Mouse (Mus musculus) spleen, adult 2 months (tissue): ENCODE results near the gene Msgn1. TPM values are rescaled to one million over a fixed set of nuclear protein-coding genes. Genes with fewer than 3 reads are reported as not detected.
A peak's percentile ranks its signal among the peaks of the same experiment; 100 is the strongest.

Source experiments
- DNase-seq, 2 experiments: peaks; one replicate each; pipeline versions ENCODE4 v3.0.0 to v3.0.0-alpha.2; 2012 to 2021; ENCODE audit warnings: low spot score in 2 of 2, low read depth in 1 of 2
- H3K27ac ChIP-seq: fragments of 200-500 bp; 2 replicates; pipeline ENCODE4 v1.5.1; 2012; ENCODE audit warnings: low read length, inconsistent platforms; ENCODE audit not compliant: insufficient read depth
- H3K27me3 ChIP-seq: fragments of 200-500 bp; 2 replicates; pipeline ENCODE4 v1.6.1; 2012; ENCODE audit warnings: mild to moderate bottlenecking, moderate library complexity, low read length, inconsistent platforms; ENCODE audit not compliant: control insufficient read depth, insufficient read depth
- H3K36me3 ChIP-seq: fragments of 200-500 bp; 2 replicates; pipeline ENCODE4 v1.6.1; 2012; ENCODE audit warnings: mild to moderate bottlenecking, low read length, inconsistent platforms; ENCODE audit not compliant: control insufficient read depth, insufficient read depth
- H3K4me1 ChIP-seq: fragments of 200-500 bp; 2 replicates; pipeline ENCODE4 v1.6.1; 2011; ENCODE audit warnings: inconsistent platforms; ENCODE audit not compliant: control insufficient read depth, insufficient read depth, insufficient read length
- H3K4me3 ChIP-seq: fragments of 200-500 bp; 2 replicates; pipeline ENCODE4 v1.5.1; 2011; ENCODE audit warnings: mild to moderate bottlenecking, inconsistent platforms; ENCODE audit not compliant: insufficient read depth, insufficient read length; ENCODE audit errors: extremely low read depth
- CTCF ChIP-seq: fragments of 200-500 bp; IDR thresholded peaks from 2 replicates; pipeline ENCODE4 v1.5.1; 2011; ENCODE audit warnings: mild to moderate bottlenecking, inconsistent platforms; ENCODE audit not compliant: insufficient read depth, insufficient read length, insufficient replicate concordance; ENCODE audit errors: extremely low read depth
- POLR2A ChIP-seq: fragments of 200-500 bp; IDR thresholded peaks from 2 replicates; pipeline ENCODE4 v1.6.1; 2011; ENCODE audit warnings: low read depth, low read length, inconsistent platforms
- WGBS: fragments of 180-500 bp; shearing (Covaris S2); methylation state at CpG from one replicate; pipeline ENCODE4 v1.1.7; 2018; 5-methylcytosine and 5-hydroxymethylcytosine counted together
- polyA plus RNA-seq: library from polyadenylated mRNA; depleted of rRNA; stranded (reverse); fragments of >200 nt; gene quantifications from 2 replicates; pipeline ENCODE4 v1.2.3, GENCODE M21; 2012

Msgn1 gene
- polyA plus RNA-seq, 1 experiment: 0.26 TPM

GRCm38 (mm10) chr12:11224722-11225121 is 15.9 kb upstream of the Msgn1 start:
- Histone ChIP-seq H3K4me1 (no peaks in the 10 kb centered on the region; the same call in 1 of the 2 replicates), H3K4me3 (no peak overlapping the region), H3K36me3 (no peaks in the 10 kb centered on the region), H3K27ac (no peak overlapping the region), H3K27me3 (no peaks in the 10 kb centered on the region)
- 66% methylated on average over 5 of the region's 5 CpGs for WGBS
- TF ChIP-seq CTCF: no peak
- no peak for TF ChIP-seq POLR2A
- DNase-seq: no peak

- no peak overlapping the region for H3K27ac ChIP-seq
- no peak for TF ChIP-seq POLR2A
- no peak for TF ChIP-seq CTCF
- H3K36me3 ChIP-seq: no peaks in the 10 kb centered on the region
- H3K4me3 ChIP-seq: no peak overlapping the region
- no peaks in the 10 kb centered on the region; the same call in 1 of the 2 replicates for H3K4me1 ChIP-seq
- no peak for DNase-seq
- H3K27me3 ChIP-seq: no peaks in the 10 kb centered on the region
- WGBS: 92% methylated on average over 10 of the region's 10 CpGs
Measured at GRCm38 (mm10) chr12:11223090-11223489, 14.3 kb upstream of the Msgn1 start.

- Histone ChIP-seq H3K27ac (no peak overlapping the region), H3K27me3 (no peaks in the 10 kb centered on the region), H3K36me3 (no peaks in the 10 kb centered on the region), H3K4me1 (no peaks in the 10 kb centered on the region; the same call in 1 of the 2 replicates), H3K4me3 (no peak overlapping the region)
- no peak for TF ChIP-seq POLR2A
- no peak for TF ChIP-seq CTCF
- no peak for DNase-seq
- WGBS: 78% methylated on average over 3 of the region's 3 CpGs
Measured at GRCm38 (mm10) chr12:11222566-11222965, 13.8 kb upstream of the Msgn1 start.

- Histone ChIP-seq H3K36me3 (no peaks in the 10 kb centered on the region), H3K27me3 (no peaks in the 10 kb centered on the region), H3K4me3 (no peak overlapping the region), H3K27ac (no peak overlapping the region), H3K4me1 (peaks cover 6% of the 10 kb centered on the region; the same call in 1 of the 2 replicates)
- TF ChIP-seq POLR2A (no peak), CTCF (no peak)
- 84% methylated on average over 20 of the region's 20 CpGs for WGBS
- DNase-seq: no peak
Measured at GRCm38 (mm10) chr12:11221524-11222330, 13.0 kb upstream of the Msgn1 start.

DNA sequence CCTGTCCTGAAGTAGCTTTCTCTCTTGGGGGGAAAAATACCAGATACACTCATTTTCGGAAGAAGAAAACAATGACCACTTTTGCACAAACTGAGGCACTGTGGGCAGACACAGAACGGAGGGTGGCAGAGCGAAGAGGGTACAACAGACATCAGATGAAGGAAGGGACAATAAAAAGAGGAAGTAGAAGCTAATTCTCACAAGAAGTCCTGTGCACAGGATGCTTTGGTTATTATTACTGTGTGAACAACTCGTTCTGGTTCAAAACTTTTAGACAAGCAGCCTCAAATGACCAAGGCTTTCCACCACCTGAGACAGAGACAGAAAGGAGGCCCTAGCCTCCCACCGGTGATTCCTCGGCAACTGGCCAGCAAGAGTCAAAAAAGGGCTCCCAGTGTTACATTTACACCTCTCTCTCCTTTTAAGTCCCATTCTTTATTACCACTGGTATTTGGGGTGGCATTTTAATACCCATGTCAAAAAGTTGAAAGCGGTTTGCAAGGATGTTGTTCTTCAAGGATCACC is 9.0 kb upstream of the Msgn1 start:
- no peak for TF ChIP-seq CTCF
- TF ChIP-seq POLR2A: no peak
- no peaks in the 10 kb centered on the region for H3K27me3 ChIP-seq
- H3K4me1 ChIP-seq: peaks cover 10% of the 10 kb centered on the region
- WGBS: 23% methylated on average over 7 of the region's 7 CpGs
- peak overlapping the region; percentile 89 for H3K27ac ChIP-seq
- H3K4me3 ChIP-seq: no peak overlapping the region
- DNase-seq: peak in 1 of 2 experiments; percentile 61
- H3K36me3 ChIP-seq: no peaks in the 10 kb centered on the region

DNA sequence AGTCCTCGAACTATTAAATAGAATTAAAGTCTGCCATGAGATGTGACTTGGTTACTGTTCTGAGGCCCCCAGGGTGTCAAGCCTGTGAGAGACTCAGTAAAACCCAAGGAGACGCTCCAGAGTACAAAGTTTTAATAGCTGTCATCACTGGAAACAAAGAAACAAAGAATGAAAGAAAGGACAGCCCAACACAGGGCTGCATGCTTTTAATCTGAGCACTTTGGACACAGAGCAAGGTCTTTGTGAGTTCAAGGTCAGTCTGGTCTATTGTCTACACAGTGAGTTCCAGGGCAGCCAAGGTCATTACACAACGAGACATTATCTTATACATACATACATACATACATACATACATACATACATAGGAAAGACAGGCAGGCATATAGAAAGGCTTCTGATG is 7.7 kb upstream of the Msgn1 start:
- 92% methylated on average over 3 of the region's 3 CpGs for WGBS
- DNase-seq: no peak
- TF ChIP-seq POLR2A (no peak), CTCF (no peak)
- no peaks in the 10 kb centered on the region for H3K27me3 ChIP-seq
- H3K27ac ChIP-seq: no peak overlapping the region
- H3K4me1 ChIP-seq: peaks cover 10% of the 10 kb centered on the region
- H3K36me3 ChIP-seq: no peaks in the 10 kb centered on the region
- no peak overlapping the region for H3K4me3 ChIP-seq

- Histone ChIP-seq H3K4me3 (no peak overlapping the region), H3K27ac (peak overlapping the region; percentile 69; the same call in 1 of the 2 replicates), H3K36me3 (no peaks in the 10 kb centered on the region), H3K27me3 (no peaks in the 10 kb centered on the region), H3K4me1 (peaks cover 11% of the 10 kb centered on the region)
- WGBS: 16% methylated on average over 2 of the region's 2 CpGs
- TF ChIP-seq POLR2A (no peak), CTCF (no peak)
- no peak for DNase-seq
Measured at GRCm38 (mm10) chr12:11215555-11215954, 6.8 kb upstream of the Msgn1 start.
